Mouse (Mus musculus): Measurements from ENCODE around the gene Auts2.

The Auts2 gene

GRCm38 (mm10) chr5:131430109-131430508, 1113.0 kb downstream of the Auts2 start:
- DNase-seq (ENCODE audit: low spot score) = no peak

- DNase-seq (ENCODE audit: low spot score) = no peak
Measured at GRCm38 (mm10) chr5:131429563-131429962, 1113.6 kb downstream of the Auts2 start.

GRCm38 (mm10) chr5:131427734-131428413, 1115.3 kb downstream of the Auts2 start:
- no peak for DNase-seq (ENCODE audit: low spot score)

GRCm38 (mm10) chr5:131422737-131423136, 1120.4 kb downstream of the Auts2 start:
- DNase-seq (ENCODE audit: low spot score) = no peak

- DNase-seq (ENCODE audit: low spot score) = no peak
Measured at GRCm38 (mm10) chr5:131420406-131420805, 1122.7 kb downstream of the Auts2 start.

GRCm38 (mm10) chr5:131415902-131416545, 1127.1 kb downstream of the Auts2 start:
- no peak for DNase-seq (ENCODE audit: low spot score)

GRCm38 (mm10) chr5:131398250-131398649, 1144.9 kb downstream of the Auts2 start:
- DNase-seq (ENCODE audit: low spot score) = no peak

- no peak for DNase-seq (ENCODE audit: low spot score)
Measured at GRCm38 (mm10) chr5:131395756-131396155, 1147.4 kb downstream of the Auts2 start.
